Mouse (Mus musculus): ENCODE measurements around the gene Phkg1.

The Phkg1 gene

GRCm38 (mm10) chr5:129846752-129847557, 51.4 kb downstream of the Phkg1 start, which contains the start of gene Sumf2:
Gene Sumf2 (plus strand): TSS chr5:129846986.
- intact Hi-C loops (cut with DNase I), result no loop called here

GRCm38 (mm10) chr5:129844848-129845247, 53.5 kb downstream of the Phkg1 start:
- intact Hi-C loops (cut with DNase I), result no loop called here
